Mouse (Mus musculus) CH12.LX (cell line): Measurements from ENCODE around the gene Max.

ENCODE experiments used
- CHD1 ChIP-seq: IDR thresholded peaks from 2 replicates; pipeline ENCODE4 v1.6.1; 2012; ENCODE audit warnings: low read depth, low read length, improper control_type of control experiment, inconsistent platforms
- CHD2 ChIP-seq: IDR thresholded peaks from 2 replicates; pipeline ENCODE4 v1.6.1; 2011; ENCODE audit warnings: low read length, improper control_type of control experiment
- CTCF ChIP-seq, 2 experiments: IDR thresholded peaks in 1 of 2; conservative IDR thresholded peaks in 1 of 2; 2 replicates each; pipeline ENCODE4 v1.5.1; 2011 to 2012; ENCODE audit warnings: low read depth in 2 of 2, low read length in 2 of 2, improper control_type of control experiment in 1 of 2, inconsistent platforms in 1 of 2, mild to moderate bottlenecking in 1 of 2, moderate library complexity in 1 of 2
- E2F4 ChIP-seq: IDR thresholded peaks from 2 replicates; pipeline ENCODE4 v1.6.1; 2011; ENCODE audit warnings: low read depth, low read length, improper control_type of control experiment; ENCODE audit not compliant: insufficient replicate concordance
- EP300 ChIP-seq: IDR thresholded peaks from 2 replicates; pipeline ENCODE4 v1.6.1; 2011; ENCODE audit warnings: low read length, improper control_type of control experiment
- HCFC1 ChIP-seq: IDR thresholded peaks from 2 replicates; pipeline ENCODE4 v1.6.1; 2012; ENCODE audit warnings: low read depth, mild to moderate bottlenecking, inconsistent platforms, low read length, improper control_type of control experiment
- MAFK ChIP-seq: IDR thresholded peaks from 2 replicates; pipeline ENCODE4 v1.6.1; 2011; ENCODE audit warnings: low read length, improper control_type of control experiment; ENCODE audit not compliant: insufficient replicate concordance
- MAX ChIP-seq: IDR thresholded peaks from 2 replicates; pipeline ENCODE4 v1.6.1; 2011; ENCODE audit warnings: low read length, improper control_type of control experiment
- MAZ ChIP-seq: IDR thresholded peaks from 2 replicates; pipeline ENCODE4 v1.6.1; 2012; ENCODE audit warnings: low read depth, mild to moderate bottlenecking, inconsistent platforms, low read length, improper control_type of control experiment, moderate library complexity
- MYC ChIP-seq: IDR thresholded peaks from 2 replicates; pipeline ENCODE4 v1.6.1; 2011; ENCODE audit warnings: low read depth, mild to moderate bottlenecking, improper control_type of control experiment, low read length
- NRF1 ChIP-seq: IDR thresholded peaks from 2 replicates; pipeline ENCODE4 v1.6.1; 2014; ENCODE audit warnings: low read depth, mild to moderate bottlenecking, inconsistent platforms, low read length, improper control_type of control experiment, moderate library complexity
- POLR2A ChIP-seq: IDR thresholded peaks from 2 replicates; pipeline ENCODE4 v1.6.1; 2011; ENCODE audit warnings: low read depth, mild to moderate bottlenecking, improper control_type of control experiment, low read length
- RCOR1 ChIP-seq: conservative IDR thresholded peaks from 2 replicates; pipeline ENCODE4 v1.6.1; 2012; ENCODE audit warnings: low read depth, mild to moderate bottlenecking, inconsistent platforms, low read length, improper control_type of control experiment

DNA sequence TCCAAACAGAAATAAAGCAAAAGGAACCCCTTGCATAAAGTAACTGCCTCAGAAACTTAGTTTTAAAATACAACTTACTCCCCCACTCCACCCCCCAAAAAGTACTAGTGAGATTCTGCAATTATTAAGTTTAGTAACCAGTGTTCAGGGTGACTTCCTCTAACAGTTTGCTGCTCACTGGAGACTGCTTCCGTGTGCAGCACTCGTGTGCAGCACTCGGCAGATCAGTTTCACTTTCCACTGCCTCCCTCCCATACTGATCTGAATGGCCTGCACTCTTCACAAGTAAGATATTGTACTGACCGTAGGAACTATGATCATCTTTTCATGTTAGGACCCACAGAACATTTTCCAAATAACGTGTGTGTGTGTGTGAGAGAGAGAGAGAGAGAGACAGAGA, 4.3 kb downstream of the Max start:
- no peak for TF ChIP-seq CTCF (conservative IDR thresholded peaks at IDR 0.05 in 1 of 2, IDR thresholded peaks at IDR 0.05 in 1 of 2; ENCODE audit: low read depth in 2 of 2, low read length in 2 of 2)
- TF ChIP-seq POLR2A: no peak
- TF ChIP-seq RCOR1: no peak
- TF ChIP-seq CHD2: no peak
- TF ChIP-seq E2F4: no peak
- no peak for TF ChIP-seq MAX
- no peak for TF ChIP-seq MAZ
- TF ChIP-seq MYC: peak; percentile 81
- TF ChIP-seq MAFK: no peak
- no peak for TF ChIP-seq CHD1
- TF ChIP-seq HCFC1: peak; percentile 36
- TF ChIP-seq NRF1: no peak
- peak; percentile 65 for TF ChIP-seq EP300
